Mouse (Mus musculus) frontal cortex, postnatal 36 days (tissue): ENCODE results near the gene Kdm2b.
A peak's percentile ranks its signal among the peaks of the same experiment; 100 is the strongest.

Experiments
- DNase-seq, 2 experiments: peaks; one replicate each; pipeline ENCODE4 v3.0.0; 2022; ENCODE audit warnings: low spot score in 2 of 2

Kdm2b gene

GRCm38 (mm10) chr5:122927092-122927491 is 62.5 kb downstream of the Kdm2b start:
- DNase-seq, result no peak

- no peak for DNase-seq
Observed at GRCm38 (mm10) chr5:122926341-122926740, 63.3 kb downstream of the Kdm2b start.

DNA sequence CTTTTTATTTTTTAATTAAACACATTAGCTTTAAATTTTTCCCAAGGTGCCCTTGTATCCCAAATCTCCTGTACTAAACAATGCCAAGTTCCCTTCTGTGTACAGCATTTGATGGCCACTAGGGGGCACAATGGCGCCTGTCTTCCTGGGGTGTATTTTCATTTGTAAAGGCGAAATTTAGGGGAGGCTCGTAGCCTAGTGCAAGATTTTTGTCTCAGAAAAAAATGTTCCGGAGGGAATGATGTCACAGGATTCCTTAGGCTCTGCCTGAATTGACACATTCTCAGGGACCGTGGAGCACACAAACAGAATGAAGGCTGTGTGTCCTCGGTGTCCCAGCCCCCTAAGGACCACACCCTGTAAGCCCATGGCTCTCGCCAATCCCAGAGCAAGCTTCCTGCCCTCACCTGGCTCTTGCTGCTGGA is 64.1 kb downstream of the Kdm2b start:
- DNase-seq, result peak; percentile 60 to 75

DNA sequence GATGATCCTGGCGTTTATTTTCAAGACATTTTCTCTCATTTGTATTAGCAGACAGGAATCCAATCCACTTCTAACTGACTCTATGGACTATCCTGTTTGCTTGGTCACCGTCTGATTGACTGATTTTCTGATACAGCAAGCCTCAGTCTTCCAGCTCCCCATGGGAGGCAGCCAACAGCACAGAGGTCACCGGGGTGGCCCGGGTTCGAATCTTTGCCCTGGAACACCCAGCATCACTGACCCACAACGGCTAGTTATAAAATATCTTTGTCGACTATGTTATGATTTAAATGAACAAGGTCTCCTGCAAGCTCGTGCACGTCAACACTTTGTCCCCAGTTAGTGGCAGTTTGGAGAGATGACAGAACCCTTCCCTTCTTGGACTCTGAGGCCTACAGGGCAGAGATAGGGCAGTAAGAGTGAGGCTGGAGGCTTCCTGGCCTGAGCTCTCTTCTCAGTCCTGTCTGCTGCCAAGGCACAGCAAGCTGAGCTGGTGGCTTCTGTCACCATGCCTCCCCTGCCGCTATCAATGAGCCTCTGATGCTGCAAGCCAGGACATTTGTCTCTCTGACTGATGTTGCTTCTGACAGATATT is 65.7 kb downstream of the Kdm2b start:
- DNase-seq, result no peak

DNA sequence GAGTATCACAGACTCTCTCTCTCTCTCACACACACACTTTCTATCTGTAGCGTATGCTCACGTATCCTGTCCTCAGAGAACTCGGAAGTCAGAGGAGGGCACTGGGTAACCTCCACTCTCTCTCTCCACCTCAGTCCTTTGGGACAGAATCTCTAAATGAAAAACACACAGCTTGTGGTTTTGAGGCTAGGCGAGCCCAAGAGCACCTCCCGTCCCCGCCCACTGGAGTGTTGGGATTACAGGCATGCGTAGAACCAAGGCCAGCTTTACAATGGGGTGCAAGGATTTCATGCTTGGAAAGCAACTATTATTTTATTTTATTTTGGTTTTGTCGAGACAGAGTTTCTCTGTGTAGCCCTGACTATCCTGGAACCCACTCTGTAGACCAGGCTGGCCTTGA is 67.7 kb downstream of the Kdm2b start:
- no peak for DNase-seq

DNA sequence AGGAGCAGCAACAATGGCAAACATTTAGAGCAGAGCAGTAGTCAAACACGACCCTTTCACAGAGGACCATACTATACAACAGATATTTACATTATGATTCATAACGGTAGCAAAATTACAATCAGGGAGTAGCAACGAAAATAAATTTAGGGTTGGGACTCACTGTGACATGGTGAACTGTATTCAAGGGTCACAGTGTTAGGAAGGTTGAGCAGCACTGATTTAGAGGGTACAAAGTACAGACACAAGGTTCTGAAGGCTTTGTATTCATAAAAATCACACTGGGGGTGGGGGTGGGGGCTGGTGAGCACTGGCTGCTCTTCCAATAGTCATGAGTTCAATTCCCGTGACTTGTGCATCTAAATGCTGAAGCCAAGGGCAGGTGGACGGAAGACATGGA is 69.1 kb downstream of the Kdm2b start:
- no peak for DNase-seq

DNA sequence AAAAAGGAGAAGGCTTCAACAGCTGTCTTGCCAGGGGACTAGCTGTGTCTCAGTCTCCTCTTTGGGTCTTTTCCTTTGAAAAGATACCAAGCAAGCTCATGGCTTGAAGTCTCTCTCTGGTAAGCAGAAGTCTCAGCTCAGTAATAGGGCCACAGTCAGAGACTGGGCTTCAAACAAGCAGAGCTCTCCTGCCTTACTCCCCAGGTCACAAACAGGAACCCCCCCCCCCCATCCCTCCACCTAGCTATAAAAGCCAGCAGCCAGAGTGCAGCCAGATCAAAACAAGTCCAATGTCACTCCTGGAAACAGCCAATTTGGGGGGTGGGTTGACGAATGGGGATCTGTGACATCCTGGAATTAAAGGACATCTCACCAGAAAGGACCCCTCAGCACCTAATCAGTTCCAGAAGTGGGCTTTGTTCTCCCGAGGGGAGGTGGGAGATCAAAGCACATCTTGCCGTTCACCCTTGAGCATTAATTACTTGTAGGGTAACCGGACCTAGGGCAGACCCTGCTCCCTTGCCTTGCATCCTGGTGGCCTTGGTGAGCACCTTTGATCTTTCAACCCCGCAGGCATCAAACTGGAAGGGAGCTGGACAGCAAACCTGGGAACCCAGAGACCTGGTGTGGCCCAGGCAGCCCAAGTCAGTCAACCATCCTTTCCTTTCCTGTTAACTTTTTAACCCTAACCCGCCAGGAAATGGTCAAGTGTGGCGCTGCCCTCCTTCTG is 71.5 kb downstream of the Kdm2b start:
- no peak for DNase-seq

- DNase-seq, result no peak
Observed at GRCm38 (mm10) chr5:122916147-122916546, 73.5 kb downstream of the Kdm2b start.

GRCm38 (mm10) chr5:122912863-122913262 is 76.8 kb downstream of the Kdm2b start:
- DNase-seq, result no peak

GRCm38 (mm10) chr5:122909481-122909880 is 80.1 kb downstream of the Kdm2b start:
- no peak for DNase-seq

DNA sequence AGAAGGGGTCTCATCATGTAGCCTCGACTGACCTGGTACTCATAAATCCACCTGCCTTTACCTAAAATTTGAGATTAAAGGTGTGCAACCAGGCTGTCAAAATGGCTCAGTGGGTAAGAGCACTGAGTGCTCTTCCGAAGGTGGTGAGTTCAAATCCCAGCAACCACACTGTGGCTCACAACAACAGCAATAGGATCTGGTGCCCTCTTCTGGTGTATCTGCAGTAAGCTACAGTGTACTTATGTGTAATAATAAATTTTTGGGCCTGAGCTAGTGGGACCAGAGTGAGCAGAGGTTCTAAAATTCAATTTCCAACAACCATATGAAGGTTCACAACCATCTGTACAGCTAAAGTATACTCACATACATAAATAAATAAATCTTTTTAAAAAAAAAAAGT is 81.6 kb downstream of the Kdm2b start:
- DNase-seq, result no peak

- DNase-seq, result no peak
Observed at GRCm38 (mm10) chr5:122907182-122907581, 82.4 kb downstream of the Kdm2b start.

GRCm38 (mm10) chr5:122903165-122903564 is 86.5 kb downstream of the Kdm2b start:
- DNase-seq, result no peak

DNA sequence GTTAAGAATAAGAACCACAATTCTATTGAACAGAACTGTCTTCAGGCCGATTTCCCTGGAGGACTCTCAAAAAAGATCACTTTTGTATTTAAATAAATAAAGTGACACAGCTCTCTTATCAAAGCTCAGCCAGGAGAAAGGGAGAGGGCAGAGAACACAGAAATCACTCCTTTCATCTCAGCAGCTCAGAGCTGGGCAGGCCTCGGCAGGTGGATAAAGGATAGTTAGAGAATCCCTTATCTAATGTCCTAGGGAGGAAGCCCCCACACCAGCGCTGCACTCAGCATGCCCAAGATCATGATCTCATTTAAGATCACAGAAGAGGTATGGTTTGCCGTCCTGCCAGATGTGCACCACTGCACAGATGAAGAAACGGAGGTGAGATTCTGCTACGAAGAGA is 87.4 kb downstream of the Kdm2b start:
- DNase-seq, result no peak

DNA sequence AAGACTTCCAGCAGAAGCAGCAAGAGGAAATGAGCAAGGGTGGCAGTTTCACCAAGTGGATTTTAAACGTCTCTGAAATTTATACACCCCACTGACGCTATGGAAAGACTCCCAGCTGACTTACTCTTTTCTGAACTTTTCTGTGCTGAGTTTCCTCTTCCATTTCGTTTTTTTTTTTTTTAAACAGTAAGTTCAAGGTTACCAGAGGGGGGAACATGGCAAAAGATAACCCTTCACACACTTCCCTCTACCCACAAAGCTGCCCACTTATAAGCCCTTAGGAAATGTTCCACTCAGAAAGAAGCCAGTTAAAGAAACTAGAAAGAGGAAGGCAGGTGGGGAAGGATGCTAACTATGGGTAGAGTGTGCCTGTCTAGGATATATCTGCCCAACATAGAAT is 88.0 kb downstream of the Kdm2b start:
- DNase-seq, result no peak

GRCm38 (mm10) chr5:122901179-122901578 is 88.4 kb downstream of the Kdm2b start:
- no peak for DNase-seq

DNA sequence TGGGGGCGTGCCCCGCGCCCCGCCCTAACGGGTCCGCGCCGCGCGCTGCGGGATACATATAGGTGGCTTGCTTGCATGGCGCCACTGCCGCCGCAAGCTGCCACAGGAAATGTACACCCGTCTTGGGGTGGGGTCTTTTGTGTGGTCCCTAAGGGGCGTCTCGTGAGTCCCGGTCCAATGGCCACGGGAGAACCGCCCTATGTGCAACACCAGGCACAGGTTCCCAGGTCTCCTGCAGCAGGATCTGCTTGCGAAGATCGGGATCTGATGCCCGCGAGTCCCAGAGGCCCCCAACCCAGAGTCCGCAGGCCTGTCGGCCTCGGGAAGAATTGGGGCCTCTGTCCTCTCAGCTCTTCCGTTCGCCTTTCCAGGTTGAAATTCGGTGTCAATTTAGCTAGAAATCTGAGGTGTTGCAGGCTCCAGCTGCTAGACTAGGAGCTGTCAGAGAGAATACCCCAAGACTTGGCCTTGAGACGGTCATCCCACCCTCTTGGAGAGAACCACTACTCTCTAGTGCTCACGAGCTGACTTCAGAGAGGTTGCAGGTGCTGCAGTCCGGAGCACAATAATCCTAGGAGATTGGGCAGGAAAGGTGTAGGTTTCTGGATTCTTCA is 89.0 kb downstream of the Kdm2b start:
- no peak for DNase-seq

DNA sequence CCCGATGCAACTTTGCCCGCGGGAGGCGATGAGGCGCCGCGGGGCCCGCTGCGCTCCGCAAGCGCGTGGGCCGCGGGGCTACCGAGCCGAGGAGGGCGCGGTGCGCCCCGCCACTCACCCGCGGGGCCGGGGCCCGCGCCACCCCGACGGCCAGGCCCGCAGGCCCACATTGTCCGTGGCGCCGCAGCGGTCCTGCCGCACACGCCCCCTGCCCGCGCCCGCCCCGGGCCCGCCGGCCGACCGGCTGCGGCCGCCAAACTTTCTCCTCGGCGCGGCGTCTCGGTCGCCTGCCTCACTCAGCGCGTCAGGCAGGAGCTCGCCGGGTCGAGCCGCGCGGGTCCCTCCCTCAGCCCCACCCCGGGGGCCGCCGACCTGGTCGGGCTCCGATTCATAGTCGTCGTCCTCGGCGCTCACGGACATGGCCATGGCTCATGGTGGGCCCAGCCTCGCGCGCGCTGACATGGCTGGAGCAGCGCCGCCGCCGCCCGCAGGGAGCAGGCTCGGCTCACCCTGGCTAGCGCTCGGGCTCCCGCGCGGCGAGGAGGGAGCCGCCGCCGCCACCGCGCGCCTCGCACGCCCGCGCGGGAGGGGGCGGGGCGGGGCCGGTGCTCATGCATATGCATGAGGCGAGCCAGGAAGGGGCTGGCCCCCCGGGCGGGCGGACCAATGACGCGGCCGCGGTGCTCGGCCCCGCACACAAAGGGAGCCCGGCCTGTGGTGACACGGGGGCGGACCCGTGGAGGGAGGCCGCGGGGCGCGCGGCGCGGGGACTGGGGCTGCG is 89.7 kb downstream of the Kdm2b start:
- DNase-seq, result peak; percentile 70 to 74

DNA sequence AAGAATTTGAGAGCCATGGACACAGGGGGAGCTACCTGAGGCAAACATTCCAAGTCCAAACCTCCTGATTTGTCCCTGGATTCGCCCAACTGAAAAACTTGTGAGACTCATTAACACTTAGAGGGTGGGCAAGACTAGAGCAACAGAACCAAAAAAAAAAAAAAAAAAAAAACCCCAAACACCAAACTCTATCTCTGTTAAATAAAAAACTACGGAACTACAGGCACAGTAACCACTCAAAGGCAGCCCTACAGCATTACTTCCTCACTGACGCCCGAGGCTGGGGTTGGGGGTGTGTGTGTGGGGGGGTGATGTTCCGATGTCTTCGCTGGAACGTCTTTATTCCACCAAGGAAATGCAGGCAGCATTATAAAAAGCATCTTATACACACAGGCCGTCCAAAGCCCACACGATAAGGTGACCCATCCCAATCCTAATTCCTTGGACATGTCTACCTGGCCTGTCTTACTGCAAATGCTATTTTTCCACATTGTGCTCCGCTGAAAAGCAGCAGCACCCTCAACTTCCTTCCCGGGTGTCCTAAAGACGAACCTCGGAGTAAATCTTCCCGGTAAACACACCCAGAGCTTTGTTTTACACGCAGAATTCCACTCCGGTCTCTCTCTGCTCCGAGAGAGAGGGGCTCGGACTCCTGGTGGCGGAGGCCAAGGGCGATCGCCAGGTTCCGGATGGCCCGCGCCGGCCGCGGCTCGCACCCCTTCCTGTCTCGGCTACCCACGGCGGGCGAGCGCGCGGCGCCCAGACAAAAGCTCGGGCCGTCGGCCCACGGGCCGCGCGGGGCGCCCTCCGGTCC is 90.5 kb downstream of the Kdm2b start:
- no peak for DNase-seq

- DNase-seq, result no peak
Observed at GRCm38 (mm10) chr5:122898153-122898552, 91.5 kb downstream of the Kdm2b start.

GRCm38 (mm10) chr5:122894821-122895220 is 94.8 kb downstream of the Kdm2b start:
- DNase-seq, result no peak
